Mouse (Mus musculus): ENCODE results near the gene Snx19. TPM values are rescaled to one million over a fixed set of nuclear protein-coding genes. Genes with fewer than 3 reads are reported as not detected.

The Snx19 gene
- polyA plus RNA-seq (2012; ENCODE audit: insufficient read depth, insufficient read length, missing spikeins) = 8.7 and 10.6 TPM in 2 replicates

DNA sequence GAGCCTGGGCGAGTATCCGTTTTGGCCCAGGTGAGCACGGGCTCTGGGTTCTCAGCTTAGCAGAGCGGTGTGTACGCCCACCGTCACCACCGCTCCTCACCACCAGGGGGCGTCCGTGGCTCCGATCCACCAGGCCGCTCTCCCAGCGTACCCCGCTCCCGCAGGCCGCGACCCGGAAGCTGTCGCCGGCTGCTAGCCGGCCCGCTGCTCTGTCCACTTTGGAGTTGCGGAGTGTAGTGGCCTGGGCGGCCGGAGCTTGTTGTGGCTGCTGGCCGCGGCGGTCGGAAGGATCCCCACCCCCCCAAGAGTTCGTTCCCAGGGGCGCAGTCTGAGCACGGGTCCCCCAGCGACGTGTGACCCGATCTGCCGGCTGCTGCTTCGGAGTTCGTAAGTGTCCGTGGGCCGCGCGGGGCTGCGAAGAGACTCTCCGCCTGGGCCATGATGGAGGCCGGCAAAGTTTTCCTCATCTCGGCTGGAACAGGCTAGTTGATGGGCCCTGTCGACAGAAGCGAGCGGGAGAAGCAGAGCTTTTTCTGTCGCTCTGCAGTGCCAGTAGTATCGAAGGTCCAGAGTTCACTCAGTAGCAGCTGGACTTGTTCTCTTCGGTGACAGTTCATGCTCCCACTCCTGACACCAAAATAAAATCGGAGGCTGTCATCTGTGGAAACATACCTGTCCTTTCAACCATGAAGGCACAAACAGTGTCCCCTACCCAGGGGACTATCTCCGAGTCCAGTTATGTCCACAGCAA, at the start of gene Snx19:
TSS of gene Snx19 (plus strand) at position 227 of the 751 bp plus-strand sequence.
- H3K4me3 ChIP-seq (ENCODE audit: insufficient read depth, low read depth, low read length) = peak within 1 kb of the TSS; percentile 91
- H3K4me1 ChIP-seq (ENCODE audit: control insufficient read depth, insufficient read depth, insufficient read length, low read length) = peaks cover 11% of the 10 kb centered on the region
- H3K27ac ChIP-seq (replicated peaks; ENCODE audit: low read depth, low read length) = no peak within 1 kb of the TSS

GRCm38 (mm10) chr9:30400771-30401170, 26.1 kb upstream of the Snx19 start:
- Histone ChIP-seq H3K4me1 (ENCODE audit: control insufficient read depth, insufficient read depth, insufficient read length, low read length) (no peaks in the 10 kb centered on the region), H3K27ac (replicated peaks; ENCODE audit: low read depth, low read length) (no peak overlapping the region), H3K4me3 (ENCODE audit: insufficient read depth, low read depth, low read length) (no peak overlapping the region)

GRCm38 (mm10) chr9:30422940-30423339, 4.0 kb upstream of the Snx19 start:
- H3K4me3 ChIP-seq (ENCODE audit: insufficient read depth, low read depth, low read length) = no peak overlapping the region
- H3K4me1 ChIP-seq (ENCODE audit: control insufficient read depth, insufficient read depth, insufficient read length, low read length) = peaks cover 3% of the 10 kb centered on the region; the same call in 1 of the 2 replicates
- no peak overlapping the region for H3K27ac ChIP-seq (replicated peaks; ENCODE audit: low read depth, low read length)

DNA sequence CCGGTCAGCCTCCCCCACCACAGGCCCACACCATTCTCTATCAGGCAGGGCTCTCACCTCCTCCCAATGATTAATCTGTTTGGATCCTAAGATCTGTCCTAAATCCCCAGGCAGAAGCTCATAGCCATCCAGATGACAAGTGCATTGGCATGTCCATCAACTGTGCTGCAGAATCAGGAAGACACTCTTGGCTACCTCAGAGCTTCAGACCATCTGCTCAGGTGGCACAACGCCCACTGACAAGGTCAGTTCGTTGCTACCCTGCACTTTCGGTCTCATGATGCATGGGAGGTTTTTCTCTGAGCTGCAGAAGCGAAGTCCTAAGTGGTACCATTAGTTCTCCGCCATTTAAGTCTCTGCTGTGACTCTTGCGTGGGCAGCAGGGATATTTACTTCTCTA, 1.7 kb upstream of the Snx19 start:
- H3K4me3 ChIP-seq (ENCODE audit: insufficient read depth, low read depth, low read length) = no peak overlapping the region
- H3K27ac ChIP-seq (replicated peaks; ENCODE audit: low read depth, low read length) = no peak overlapping the region
- H3K4me1 ChIP-seq (ENCODE audit: control insufficient read depth, insufficient read depth, insufficient read length, low read length) = peaks cover 11% of the 10 kb centered on the region

- peak overlapping the region; percentile 91 for H3K4me3 ChIP-seq (ENCODE audit: insufficient read depth, low read depth, low read length)
- H3K4me1 ChIP-seq (ENCODE audit: control insufficient read depth, insufficient read depth, insufficient read length, low read length) = peaks cover 11% of the 10 kb centered on the region
- no peak overlapping the region for H3K27ac ChIP-seq (replicated peaks; ENCODE audit: low read depth, low read length)
Measured at GRCm38 (mm10) chr9:30428231-30428630, 1.3 kb downstream of the Snx19 start.

DNA sequence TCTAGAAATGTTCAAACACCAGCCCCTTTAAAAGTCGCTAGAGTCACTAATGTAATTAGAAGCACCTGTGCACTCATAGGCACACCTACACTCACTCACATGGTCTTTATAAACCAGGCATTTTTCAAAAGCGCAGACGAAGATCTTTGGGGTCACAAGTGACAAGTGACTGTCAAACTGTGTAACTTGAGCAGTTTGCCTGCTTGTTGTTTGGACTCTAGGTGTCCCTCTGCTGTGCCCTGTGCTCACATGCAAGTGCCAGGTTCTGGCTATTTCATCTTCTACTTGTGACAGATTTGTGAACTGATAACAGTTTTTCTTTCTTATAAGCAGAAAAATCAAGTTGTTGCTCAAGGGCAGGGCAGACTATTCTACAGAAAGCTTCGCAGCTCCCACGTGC, 3.5 kb downstream of the Snx19 start:
- Histone ChIP-seq H3K4me3 (ENCODE audit: insufficient read depth, low read depth, low read length) (no peak overlapping the region), H3K4me1 (ENCODE audit: control insufficient read depth, insufficient read depth, insufficient read length, low read length) (peaks cover 11% of the 10 kb centered on the region), H3K27ac (replicated peaks; ENCODE audit: low read depth, low read length) (no peak overlapping the region)

DNA sequence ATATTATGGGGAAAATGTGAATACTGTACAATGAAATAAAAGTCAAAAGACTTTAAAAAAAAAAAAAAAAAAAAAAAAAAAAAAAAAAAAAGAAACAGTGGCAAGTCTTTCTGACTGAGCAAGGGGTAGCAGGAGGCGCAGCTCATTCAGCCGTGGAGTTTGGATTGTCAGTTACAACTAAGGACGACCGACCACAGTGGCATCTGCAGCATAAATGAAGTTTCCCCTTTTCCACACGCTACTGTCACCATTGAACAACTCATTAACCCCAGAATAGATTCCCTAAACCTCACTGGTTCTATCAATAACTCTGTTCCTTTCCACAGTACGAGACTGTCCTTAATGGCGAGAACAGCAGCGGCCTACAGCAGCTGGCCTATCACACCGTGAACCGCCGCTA, 5.0 kb downstream of the Snx19 start:
- no peak overlapping the region for H3K4me3 ChIP-seq (ENCODE audit: insufficient read depth, low read depth, low read length)
- H3K4me1 ChIP-seq (ENCODE audit: control insufficient read depth, insufficient read depth, insufficient read length, low read length) = peaks cover 11% of the 10 kb centered on the region
- no peak overlapping the region for H3K27ac ChIP-seq (replicated peaks; ENCODE audit: low read depth, low read length)

DNA sequence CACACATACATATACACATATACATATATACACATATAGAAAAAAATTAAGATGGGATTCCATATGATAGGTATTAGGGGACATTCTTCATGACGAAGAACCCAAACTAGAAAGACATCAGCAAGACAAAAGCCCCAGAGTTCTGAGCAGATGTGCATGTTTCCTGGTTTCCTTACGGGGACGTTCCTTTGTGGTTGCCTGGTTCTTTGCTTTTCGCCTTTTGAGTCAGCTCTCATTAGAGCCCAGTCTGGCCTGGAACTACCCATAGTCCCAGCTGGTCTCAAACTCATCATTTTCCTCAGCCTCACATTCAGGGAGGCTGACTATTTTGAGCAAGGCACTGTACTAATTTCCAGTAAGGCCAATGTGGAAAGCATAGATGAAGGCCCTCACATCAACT, 7.0 kb downstream of the Snx19 start:
- H3K4me3 ChIP-seq (ENCODE audit: insufficient read depth, low read depth, low read length) = no peak overlapping the region
- no peak overlapping the region for H3K27ac ChIP-seq (replicated peaks; ENCODE audit: low read depth, low read length)
- H3K4me1 ChIP-seq (ENCODE audit: control insufficient read depth, insufficient read depth, insufficient read length, low read length) = peaks cover 3% of the 10 kb centered on the region

- no peak overlapping the region for H3K27ac ChIP-seq (replicated peaks; ENCODE audit: low read depth, low read length)
- no peaks in the 10 kb centered on the region for H3K4me1 ChIP-seq (ENCODE audit: control insufficient read depth, insufficient read depth, insufficient read length, low read length)
- no peak overlapping the region for H3K4me3 ChIP-seq (ENCODE audit: insufficient read depth, low read depth, low read length)
Measured at GRCm38 (mm10) chr9:30435902-30436585, 9.1 kb downstream of the Snx19 start.

- H3K4me1 ChIP-seq (ENCODE audit: control insufficient read depth, insufficient read depth, insufficient read length, low read length) = no peaks in the 10 kb centered on the region
- no peak overlapping the region for H3K27ac ChIP-seq (replicated peaks; ENCODE audit: low read depth, low read length)
- no peak overlapping the region for H3K4me3 ChIP-seq (ENCODE audit: insufficient read depth, low read depth, low read length)
Measured at GRCm38 (mm10) chr9:30438505-30438904, 11.6 kb downstream of the Snx19 start.

GRCm38 (mm10) chr9:30441761-30442160, 14.9 kb downstream of the Snx19 start:
- Histone ChIP-seq H3K4me3 (ENCODE audit: insufficient read depth, low read depth, low read length) (no peak overlapping the region), H3K4me1 (ENCODE audit: control insufficient read depth, insufficient read depth, insufficient read length, low read length) (no peaks in the 10 kb centered on the region), H3K27ac (replicated peaks; ENCODE audit: low read depth, low read length) (no peak overlapping the region)

DNA sequence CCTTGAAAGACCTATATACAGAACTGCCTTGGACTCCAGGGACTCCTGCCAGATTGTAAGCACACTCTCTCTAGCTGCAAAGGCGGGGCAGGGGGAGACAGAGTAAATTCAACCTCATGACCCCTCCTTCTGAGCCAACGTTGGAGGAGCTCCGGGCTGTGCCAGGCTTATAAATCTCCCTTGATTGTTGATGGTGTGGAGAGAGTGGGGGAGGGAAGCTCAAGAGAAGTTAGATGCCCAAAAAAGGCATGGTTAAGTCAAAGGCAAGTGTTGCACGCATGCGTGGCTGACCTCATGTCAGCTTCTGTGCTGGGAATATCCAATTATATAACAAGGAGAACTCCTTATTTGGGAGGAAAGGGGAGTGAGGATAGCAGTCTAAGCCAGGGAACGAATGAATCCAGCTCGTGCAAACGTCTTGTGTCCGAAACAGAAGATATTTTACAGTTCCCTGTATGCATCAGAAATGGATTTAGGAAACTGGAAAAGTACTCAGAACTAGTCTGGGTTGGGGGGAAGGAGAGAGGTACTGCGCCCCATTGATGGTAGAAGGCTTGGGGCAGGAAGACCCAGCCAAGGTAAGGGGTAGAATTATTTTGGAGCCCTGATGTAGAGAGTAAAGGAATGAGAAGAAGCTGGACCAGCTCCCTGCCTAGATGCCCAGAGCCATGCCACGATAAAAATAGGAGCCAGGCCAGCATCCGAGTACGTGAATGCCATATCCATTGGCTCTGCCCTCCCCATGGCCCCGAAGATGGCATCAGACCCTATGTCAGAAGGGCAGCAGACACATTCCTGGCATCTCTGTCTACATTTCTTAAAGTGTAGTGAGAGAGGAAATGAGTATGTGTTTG, 18.6 kb downstream of the Snx19 start:
- 0 out of 2 replicates have a peak overlapping the region, but pooled peaks have one; percentile 11 for H3K27ac ChIP-seq (replicated peaks; ENCODE audit: low read depth, low read length)
- no peak overlapping the region for H3K4me3 ChIP-seq (ENCODE audit: insufficient read depth, low read depth, low read length)
- no peaks in the 10 kb centered on the region for H3K4me1 ChIP-seq (ENCODE audit: control insufficient read depth, insufficient read depth, insufficient read length, low read length)

DNA sequence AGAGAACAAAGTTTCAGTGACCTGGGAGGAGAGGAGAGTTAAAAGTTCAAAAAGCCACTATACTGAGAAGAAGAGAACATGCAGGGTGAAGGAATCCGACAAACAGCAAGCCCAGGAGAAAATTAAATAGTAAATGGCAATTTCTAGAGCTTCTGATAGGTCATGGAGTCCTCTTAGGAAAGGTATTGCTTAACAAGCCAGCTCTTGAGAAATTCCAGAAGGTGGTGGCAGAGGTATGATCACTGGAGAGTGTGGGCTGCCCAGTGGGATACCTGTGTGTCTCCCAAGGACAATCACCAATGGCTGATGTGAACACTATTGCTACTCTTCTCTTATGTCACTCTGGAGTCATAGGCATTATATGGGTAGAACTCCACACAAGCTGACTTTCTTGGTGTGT, 19.2 kb downstream of the Snx19 start:
- H3K4me1 ChIP-seq (ENCODE audit: control insufficient read depth, insufficient read depth, insufficient read length, low read length) = no peaks in the 10 kb centered on the region
- no peak overlapping the region for H3K27ac ChIP-seq (replicated peaks; ENCODE audit: low read depth, low read length)
- no peak overlapping the region for H3K4me3 ChIP-seq (ENCODE audit: insufficient read depth, low read depth, low read length)

- no peak overlapping the region for H3K4me3 ChIP-seq (ENCODE audit: insufficient read depth, low read depth, low read length)
- no peaks in the 10 kb centered on the region for H3K4me1 ChIP-seq (ENCODE audit: control insufficient read depth, insufficient read depth, insufficient read length, low read length)
- no peak overlapping the region for H3K27ac ChIP-seq (replicated peaks; ENCODE audit: low read depth, low read length)
Measured at GRCm38 (mm10) chr9:30448459-30448858, 21.6 kb downstream of the Snx19 start.

- H3K27ac ChIP-seq (replicated peaks; ENCODE audit: low read depth, low read length) = no peak overlapping the region
- H3K4me1 ChIP-seq (ENCODE audit: control insufficient read depth, insufficient read depth, insufficient read length, low read length) = no peaks in the 10 kb centered on the region
- H3K4me3 ChIP-seq (ENCODE audit: insufficient read depth, low read depth, low read length) = no peak overlapping the region
Measured at GRCm38 (mm10) chr9:30449862-30450261, 23.0 kb downstream of the Snx19 start.
